Mouse (Mus musculus) liver, postnatal 0 days (tissue): ENCODE results near the gene Hapln3. TPM values are rescaled to one million over a fixed set of nuclear protein-coding genes. Genes with fewer than 3 reads are reported as not detected.
A peak's percentile ranks its signal among the peaks of the same experiment; 100 is the strongest.

Experiments
- ATAC-seq: fragments of 200-750 bp; cut with Nextera tagmentation; 2 replicates; pipeline ENCODE4 v1.8.0; 2017; ENCODE audit warnings: mild to moderate bottlenecking, moderate library complexity
- DNase-seq: peaks from one replicate; pipeline ENCODE4 v3.0.0-alpha.2; 2016
- H3K27ac ChIP-seq: fragments of 300-500 bp; sonication (generic); 2 replicates; pipeline ENCODE4 v1.5.1; 2014; ENCODE audit warnings: antibody characterized with exemption, moderate library complexity, mild to moderate bottlenecking, low read depth
- H3K27me3 ChIP-seq: fragments of 300-500 bp; sonication (generic); 2 replicates; pipeline ENCODE4 v1.6.1; 2014; ENCODE audit warnings: low read length, control low read depth, mixed read lengths; ENCODE audit not compliant: insufficient read depth
- H3K36me3 ChIP-seq: fragments of 300-500 bp; sonication (generic); replicated peaks from 2 replicates; pipeline ENCODE4 v1.6.1; 2014; ENCODE audit warnings: mild to moderate bottlenecking, control low read depth, low read length, moderate library complexity, mixed read lengths; ENCODE audit not compliant: insufficient read depth
- H3K4me1 ChIP-seq: fragments of 300-500 bp; sonication (generic); 2 replicates; pipeline ENCODE4 v1.6.1; 2014; ENCODE audit warnings: antibody characterized with exemption, mild to moderate bottlenecking, control low read depth; ENCODE audit not compliant: insufficient read depth
- H3K4me2 ChIP-seq: fragments of 300-500 bp; sonication (generic); 2 replicates; pipeline ENCODE4 v1.6.1; 2014; ENCODE audit warnings: low read depth, mild to moderate bottlenecking, low read length, moderate library complexity, mixed read lengths
- H3K4me3 ChIP-seq: fragments of 300-500 bp; sonication (generic); 2 replicates; pipeline ENCODE4 v1.5.1; 2014; ENCODE audit warnings: low read depth, low read length
- H3K9ac ChIP-seq: fragments of 300-500 bp; sonication (generic); replicated peaks from 2 replicates; pipeline ENCODE4 v1.6.1; 2014; ENCODE audit warnings: mild to moderate bottlenecking, moderate library complexity
- H3K9me3 ChIP-seq: fragments of 300-500 bp; sonication (generic); 2 replicates; pipeline ENCODE4 v1.6.1; 2016; ENCODE audit warnings: mild to moderate bottlenecking, control low read depth, low read length, mixed read lengths
- CTCF ChIP-seq: sonication (generic); IDR thresholded peaks from 2 replicates; pipeline ENCODE4 v1.5.1; 2016; ENCODE audit warnings: antibody characterized with exemption, low read depth
- EP300 ChIP-seq: IDR thresholded peaks from 2 replicates; pipeline ENCODE4 v1.6.1; 2016; ENCODE audit warnings: antibody characterized with exemption, low read depth, mild to moderate bottlenecking
- WGBS: fragments of 180-500 bp; shearing (Covaris S2); extraction: QIAGEN DNeasy Blood & Tissue Kit; methylation state at CpG from one replicate; pipeline ENCODE4 v1.1.7; 2014; ENCODE audit not compliant: insufficient replicate concordance; 5-methylcytosine and 5-hydroxymethylcytosine counted together
- polyA plus RNA-seq: library from polyadenylated mRNA; unstranded; fragments of >200 nt; fragmentation: Nextera tagmentation; extraction: Ambion mirVana; gene quantifications from 2 replicates; pipeline ENCODE4 v1.2.1, GENCODE M21; 2015

The Hapln3 gene
- polyA plus RNA-seq = not detected in 2 replicates

DNA sequence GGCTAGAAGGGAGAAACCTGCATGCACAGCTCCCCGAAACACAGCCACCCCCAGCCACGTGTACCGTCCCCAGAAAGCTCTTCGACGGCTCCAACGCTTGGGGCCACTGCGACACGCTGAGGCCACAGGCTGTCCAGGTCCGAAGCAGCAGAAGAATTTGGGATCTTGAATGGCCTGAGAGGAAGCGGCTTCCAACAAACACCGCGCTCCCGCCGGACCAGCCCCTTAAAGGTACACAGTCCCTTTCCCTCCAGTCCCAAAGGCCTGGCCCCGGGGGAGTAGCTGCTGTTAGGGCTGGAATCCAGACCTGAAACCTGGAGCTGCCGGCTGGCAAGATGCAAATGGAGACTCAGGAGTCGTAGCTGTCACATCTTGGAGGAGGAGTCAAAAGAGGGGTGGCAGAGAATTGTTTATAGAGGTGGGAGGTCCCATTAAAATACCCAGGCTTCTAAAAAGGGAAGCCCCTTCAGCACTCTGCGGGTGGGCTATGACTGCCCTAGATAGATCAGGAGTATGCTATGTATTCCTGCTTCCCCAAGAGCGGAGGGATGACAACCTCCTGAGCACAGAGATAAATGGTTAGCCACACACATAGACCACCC, at the start of gene Hapln3:
Gene Hapln3, minus strand, starts transcription at position 176 of the 602 bp plus-strand sequence.
- no peak within 1 kb of the TSS for H3K27ac ChIP-seq
- no peaks in the 10 kb centered on the region for H3K9me3 ChIP-seq
- peak within 1 kb of the TSS; percentile 35; the same call in 1 of the 2 replicates for H3K4me2 ChIP-seq
- no peak within 1 kb of the TSS for H3K4me3 ChIP-seq
- no peaks in the 10 kb centered on the region for H3K4me1 ChIP-seq
- no peak for ATAC-seq
- H3K36me3 ChIP-seq = no peaks in the 10 kb centered on the region; the same call in 1 of the 2 replicates
- TF ChIP-seq EP300 (no peak), CTCF (no peak)
- DNase-seq = no peak
- WGBS = 7% methylated on average over 19 of the region's 19 CpGs
- H3K27me3 ChIP-seq = peaks cover 8% of the 10 kb centered on the region
- H3K9ac ChIP-seq = no peak within 1 kb of the TSS

DNA sequence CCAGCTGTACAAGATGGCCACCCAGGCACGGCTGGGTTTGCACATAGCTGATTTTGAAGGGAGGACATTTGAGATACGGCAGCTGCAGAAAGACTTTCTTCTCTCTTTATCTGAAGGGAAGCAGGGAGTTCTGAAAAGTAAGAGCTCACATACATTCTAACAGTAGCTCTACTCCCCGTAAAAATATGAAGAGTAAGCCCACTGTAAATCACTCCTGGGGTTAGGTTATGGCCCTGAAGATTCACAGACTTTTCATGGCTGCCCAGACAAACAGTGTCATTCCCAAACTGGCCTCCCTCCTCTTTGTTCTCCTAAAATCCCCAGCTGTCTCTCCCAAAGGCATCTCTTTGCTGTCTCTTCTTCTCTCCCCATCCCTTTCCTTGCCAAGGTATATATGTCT, 43.0 kb upstream of the Hapln3 start:
- Histone ChIP-seq H3K4me3 (no peak overlapping the region), H3K4me1 (peaks cover 4% of the 10 kb centered on the region; the same call in 1 of the 2 replicates), H3K27me3 (no peaks in the 10 kb centered on the region), H3K9ac (no peak overlapping the region), H3K4me2 (no peak overlapping the region), H3K36me3 (no peaks in the 10 kb centered on the region), H3K9me3 (no peaks in the 10 kb centered on the region), H3K27ac (no peak overlapping the region)
- TF ChIP-seq CTCF (no peak), EP300 (no peak)
- DNase-seq (no peak), ATAC-seq (no peak)
- WGBS = 69% methylated on average over 3 of the region's 3 CpGs

DNA sequence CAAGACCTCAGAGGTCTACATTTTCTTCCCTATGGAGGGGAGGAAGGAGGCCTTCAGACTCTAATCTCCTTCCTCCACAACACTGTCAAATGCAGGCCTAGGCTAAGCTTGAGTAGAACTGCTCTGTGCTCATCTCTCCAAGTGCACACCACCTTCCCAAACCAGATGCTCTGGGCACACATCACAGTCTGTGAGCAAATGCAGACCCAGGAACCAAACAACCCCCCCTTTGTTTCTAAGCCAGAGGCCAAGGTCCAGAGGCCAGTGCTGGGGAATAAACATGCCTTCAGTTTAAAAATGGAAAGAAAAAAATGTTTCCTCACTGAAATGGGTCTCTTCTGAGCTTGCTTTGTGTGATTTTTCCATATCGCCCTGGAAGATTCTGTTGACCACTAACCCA, 41.0 kb upstream of the Hapln3 start:
- DNase-seq (no peak), ATAC-seq (peak; percentile 88)
- no peak for TF ChIP-seq CTCF
- no peak for TF ChIP-seq EP300
- H3K4me2 ChIP-seq = no peak overlapping the region
- H3K27ac ChIP-seq = no peak overlapping the region
- no peaks in the 10 kb centered on the region for H3K9me3 ChIP-seq
- no peak overlapping the region for H3K9ac ChIP-seq
- 71% methylated on average over 1 of the region's 1 CpGs for WGBS
- H3K4me3 ChIP-seq = no peak overlapping the region
- no peaks in the 10 kb centered on the region for H3K27me3 ChIP-seq
- peaks cover 4% of the 10 kb centered on the region; the same call in 1 of the 2 replicates for H3K4me1 ChIP-seq
- no peaks in the 10 kb centered on the region for H3K36me3 ChIP-seq

DNA sequence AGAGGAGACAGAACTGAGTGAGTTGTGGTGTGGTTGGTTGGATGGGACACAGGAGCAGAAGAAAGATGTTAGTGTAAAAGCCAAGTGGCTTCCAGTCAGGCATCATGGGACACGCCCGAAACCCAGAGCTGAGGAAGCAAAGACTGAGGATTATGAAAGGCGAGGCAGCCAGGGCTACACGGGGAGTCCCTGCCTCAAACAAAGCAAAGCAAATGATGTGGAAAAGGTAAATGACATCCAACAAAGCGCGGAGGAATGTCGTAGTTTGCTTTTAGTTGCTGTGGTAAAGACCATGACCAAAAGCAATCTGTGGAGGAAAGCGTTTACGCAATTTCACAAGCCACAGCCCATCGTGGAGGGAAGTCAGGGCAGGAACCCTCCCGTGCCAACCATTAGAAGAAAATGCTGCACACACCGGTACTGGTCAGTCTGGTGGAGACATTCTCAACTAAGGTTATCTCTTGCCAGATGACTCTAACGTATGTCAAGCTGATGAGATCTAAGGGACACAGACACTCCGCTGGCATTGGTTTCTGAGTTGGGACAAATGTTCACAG, 36.3 kb upstream of the Hapln3 start:
- Histone ChIP-seq H3K27me3 (no peaks in the 10 kb centered on the region), H3K9ac (no peak overlapping the region), H3K4me1 (peaks cover under 1% of the 10 kb centered on the region; the same call in 1 of the 2 replicates), H3K36me3 (no peaks in the 10 kb centered on the region), H3K4me3 (no peak overlapping the region), H3K27ac (no peak overlapping the region), H3K9me3 (no peaks in the 10 kb centered on the region), H3K4me2 (no peak overlapping the region)
- WGBS = 56% methylated on average over 14 of the region's 14 CpGs
- ATAC-seq (no peak), DNase-seq (no peak)
- TF ChIP-seq EP300 (no peak), CTCF (no peak)

DNA sequence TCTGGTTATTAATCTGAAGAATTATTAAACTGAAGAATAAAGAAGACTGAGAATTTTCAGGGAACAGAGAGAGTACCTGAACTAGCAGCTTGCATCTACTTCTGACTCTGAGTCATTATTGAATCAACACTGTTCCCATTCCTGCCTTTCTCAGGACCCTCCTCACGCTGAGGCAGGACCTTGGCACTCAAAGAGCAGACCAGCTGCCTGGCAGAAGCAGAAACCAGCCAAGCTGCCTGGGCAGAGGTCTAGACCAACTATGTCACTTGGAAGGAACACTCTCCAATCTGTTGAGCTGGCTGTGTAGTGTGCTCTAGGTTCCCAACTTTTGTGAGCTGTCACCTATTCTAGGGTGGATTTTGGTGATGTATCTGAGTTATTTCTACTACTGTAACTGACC, 28.6 kb upstream of the Hapln3 start:
- DNase-seq (no peak), ATAC-seq (no peak)
- Histone ChIP-seq H3K4me3 (no peak overlapping the region), H3K27me3 (no peaks in the 10 kb centered on the region), H3K9ac (no peak overlapping the region), H3K4me2 (no peak overlapping the region), H3K4me1 (no peaks in the 10 kb centered on the region), H3K27ac (no peak overlapping the region), H3K36me3 (no peaks in the 10 kb centered on the region), H3K9me3 (no peaks in the 10 kb centered on the region)
- TF ChIP-seq EP300 = no peak
- TF ChIP-seq CTCF = no peak
- 48% methylated on average over 1 of the region's 1 CpGs for WGBS

DNA sequence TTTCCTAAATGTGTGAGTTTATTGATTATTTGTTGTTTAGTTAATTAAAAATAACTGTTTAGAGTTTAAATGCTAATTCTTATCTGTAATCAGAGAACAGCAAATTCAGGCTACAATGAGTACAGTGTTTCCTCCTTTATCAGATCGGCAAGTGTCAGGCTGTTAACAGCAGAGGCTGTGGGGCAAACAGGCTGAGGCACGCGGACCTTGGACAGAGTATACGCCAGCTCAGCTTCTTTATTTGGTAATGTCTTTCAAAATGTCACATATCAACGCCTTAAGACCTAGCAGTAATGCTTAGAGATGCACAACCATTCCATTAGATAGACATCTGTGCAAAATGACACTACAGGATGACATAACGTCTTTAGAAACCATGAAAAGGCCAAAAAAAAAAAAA, 18.7 kb upstream of the Hapln3 start:
- H3K4me1 ChIP-seq = peaks cover 5% of the 10 kb centered on the region; the same call in 1 of the 2 replicates
- no peaks in the 10 kb centered on the region for H3K9me3 ChIP-seq
- peak overlapping the region; percentile 92 for H3K4me2 ChIP-seq
- TF ChIP-seq CTCF (no peak), EP300 (no peak)
- no peaks in the 10 kb centered on the region for H3K27me3 ChIP-seq
- H3K27ac ChIP-seq = no peak overlapping the region
- DNase-seq = no peak
- no peaks in the 10 kb centered on the region for H3K36me3 ChIP-seq
- peak overlapping the region; percentile 68; the same call in 1 of the 2 replicates for H3K4me3 ChIP-seq
- no peak overlapping the region for H3K9ac ChIP-seq
- WGBS = 26% methylated on average over 6 of the region's 6 CpGs
- no peak for ATAC-seq
